Mouse (Mus musculus): Measurements from ENCODE around the gene Spef1. TPM values are rescaled to one million over a fixed set of nuclear protein-coding genes. Genes with fewer than 3 reads are reported as not detected.

Spef1 gene
- polyA plus RNA-seq, 1 experiment, result 8.4 TPM

- H3K27ac ChIP-seq (ENCODE audit: insufficient read depth, low read length), result no peak overlapping the region
- peaks cover 6% of the 10 kb centered on the region for H3K4me1 ChIP-seq (ENCODE audit: control insufficient read depth, insufficient read depth, low read length)
- no peak overlapping the region for H3K4me3 ChIP-seq (ENCODE audit: insufficient read depth, low read length)
- TF ChIP-seq POLR2A (IDR thresholded peaks at IDR 0.05; ENCODE audit: extremely low read depth, insufficient read depth, low read length) (no peak), CTCF (IDR thresholded peaks at IDR 0.05; ENCODE audit: extremely low read depth, insufficient read depth, low read length) (no peak)
Observed at GRCm38 (mm10) chr2:131176491-131176890, 10.6 kb downstream of the Spef1 start.

- H3K4me1 ChIP-seq (ENCODE audit: control insufficient read depth, insufficient read depth, low read length), result peaks cover 6% of the 10 kb centered on the region
- H3K4me3 ChIP-seq (ENCODE audit: insufficient read depth, low read length), result no peak overlapping the region
- TF ChIP-seq POLR2A (IDR thresholded peaks at IDR 0.05; ENCODE audit: extremely low read depth, insufficient read depth, low read length) (no peak), CTCF (IDR thresholded peaks at IDR 0.05; ENCODE audit: extremely low read depth, insufficient read depth, low read length) (no peak)
- H3K27ac ChIP-seq (ENCODE audit: insufficient read depth, low read length), result no peak overlapping the region
Observed at GRCm38 (mm10) chr2:131175945-131176309, 11.2 kb downstream of the Spef1 start.

- Histone ChIP-seq H3K27ac (ENCODE audit: insufficient read depth, low read length) (no peak overlapping the region), H3K4me3 (ENCODE audit: insufficient read depth, low read length) (no peak overlapping the region), H3K4me1 (ENCODE audit: control insufficient read depth, insufficient read depth, low read length) (peaks cover 6% of the 10 kb centered on the region)
- no peak for TF ChIP-seq POLR2A (IDR thresholded peaks at IDR 0.05; ENCODE audit: extremely low read depth, insufficient read depth, low read length)
- TF ChIP-seq CTCF (IDR thresholded peaks at IDR 0.05; ENCODE audit: extremely low read depth, insufficient read depth, low read length), result no peak
Observed at GRCm38 (mm10) chr2:131175286-131175944, 11.7 kb downstream of the Spef1 start.

GRCm38 (mm10) chr2:131174700-131175099, 12.4 kb downstream of the Spef1 start:
- TF ChIP-seq POLR2A (IDR thresholded peaks at IDR 0.05; ENCODE audit: extremely low read depth, insufficient read depth, low read length) (peak; percentile 39), CTCF (IDR thresholded peaks at IDR 0.05; ENCODE audit: extremely low read depth, insufficient read depth, low read length) (no peak)
- Histone ChIP-seq H3K27ac (ENCODE audit: insufficient read depth, low read length) (no peak overlapping the region), H3K4me1 (ENCODE audit: control insufficient read depth, insufficient read depth, low read length) (peaks cover 6% of the 10 kb centered on the region), H3K4me3 (ENCODE audit: insufficient read depth, low read length) (peak overlapping the region; percentile 45)

GRCm38 (mm10) chr2:131172322-131172721, 14.8 kb downstream of the Spef1 start:
- no peak for TF ChIP-seq POLR2A (IDR thresholded peaks at IDR 0.05; ENCODE audit: extremely low read depth, insufficient read depth, low read length)
- no peak for TF ChIP-seq CTCF (IDR thresholded peaks at IDR 0.05; ENCODE audit: extremely low read depth, insufficient read depth, low read length)
- H3K27ac ChIP-seq (ENCODE audit: insufficient read depth, low read length), result no peak overlapping the region
- peaks cover 3% of the 10 kb centered on the region for H3K4me1 ChIP-seq (ENCODE audit: control insufficient read depth, insufficient read depth, low read length)

GRCm38 (mm10) chr2:131171401-131172104, 15.5 kb downstream of the Spef1 start:
- peaks cover 3% of the 10 kb centered on the region for H3K4me1 ChIP-seq (ENCODE audit: control insufficient read depth, insufficient read depth, low read length)
- TF ChIP-seq CTCF (IDR thresholded peaks at IDR 0.05; ENCODE audit: extremely low read depth, insufficient read depth, low read length), result no peak
- no peak for TF ChIP-seq POLR2A (IDR thresholded peaks at IDR 0.05; ENCODE audit: extremely low read depth, insufficient read depth, low read length)
- no peak overlapping the region for H3K4me3 ChIP-seq (ENCODE audit: insufficient read depth, low read length)
- H3K27ac ChIP-seq (ENCODE audit: insufficient read depth, low read length), result no peak overlapping the region

More at GRCm38 (mm10) chr2:131172322-131172721, 14.8 kb downstream of the Spef1 start:
- no peak overlapping the region for H3K4me3 ChIP-seq (ENCODE audit: insufficient read depth, low read length)

GRCm38 (mm10) chr2:131170936-131171335, 16.1 kb downstream of the Spef1 start:
- no peak overlapping the region for H3K27ac ChIP-seq (ENCODE audit: insufficient read depth, low read length)
- H3K4me3 ChIP-seq (ENCODE audit: insufficient read depth, low read length), result no peak overlapping the region
- peaks cover 3% of the 10 kb centered on the region for H3K4me1 ChIP-seq (ENCODE audit: control insufficient read depth, insufficient read depth, low read length)
- TF ChIP-seq CTCF (IDR thresholded peaks at IDR 0.05; ENCODE audit: extremely low read depth, insufficient read depth, low read length), result no peak
- TF ChIP-seq POLR2A (IDR thresholded peaks at IDR 0.05; ENCODE audit: extremely low read depth, insufficient read depth, low read length), result no peak

- TF ChIP-seq CTCF (IDR thresholded peaks at IDR 0.05; ENCODE audit: extremely low read depth, insufficient read depth, low read length) (no peak), POLR2A (IDR thresholded peaks at IDR 0.05; ENCODE audit: extremely low read depth, insufficient read depth, low read length) (no peak)
- Histone ChIP-seq H3K4me3 (ENCODE audit: insufficient read depth, low read length) (no peak overlapping the region), H3K4me1 (ENCODE audit: control insufficient read depth, insufficient read depth, low read length) (peaks cover 1% of the 10 kb centered on the region), H3K27ac (ENCODE audit: insufficient read depth, low read length) (no peak overlapping the region)
Observed at GRCm38 (mm10) chr2:131168914-131169313, 18.2 kb downstream of the Spef1 start.

- Histone ChIP-seq H3K4me1 (ENCODE audit: control insufficient read depth, insufficient read depth, low read length) (peaks cover 1% of the 10 kb centered on the region), H3K4me3 (ENCODE audit: insufficient read depth, low read length) (no peak overlapping the region), H3K27ac (ENCODE audit: insufficient read depth, low read length) (no peak overlapping the region)
- no peak for TF ChIP-seq CTCF (IDR thresholded peaks at IDR 0.05; ENCODE audit: extremely low read depth, insufficient read depth, low read length)
- TF ChIP-seq POLR2A (IDR thresholded peaks at IDR 0.05; ENCODE audit: extremely low read depth, insufficient read depth, low read length), result no peak
Observed at GRCm38 (mm10) chr2:131167984-131168383, 19.1 kb downstream of the Spef1 start.

- TF ChIP-seq POLR2A (IDR thresholded peaks at IDR 0.05; ENCODE audit: extremely low read depth, insufficient read depth, low read length) (no peak), CTCF (IDR thresholded peaks at IDR 0.05; ENCODE audit: extremely low read depth, insufficient read depth, low read length) (no peak)
- Histone ChIP-seq H3K27ac (ENCODE audit: insufficient read depth, low read length) (no peak overlapping the region), H3K4me1 (ENCODE audit: control insufficient read depth, insufficient read depth, low read length) (peaks cover 1% of the 10 kb centered on the region), H3K4me3 (ENCODE audit: insufficient read depth, low read length) (no peak overlapping the region)
Observed at GRCm38 (mm10) chr2:131166172-131166571, 20.9 kb downstream of the Spef1 start.

Measured in cortical plate, adult 2 months (tissue).